Mouse (Mus musculus): ENCODE measurements around the gene Atxn7l2. TPM values are rescaled to one million over a fixed set of nuclear protein-coding genes. Genes with fewer than 3 reads are reported as not detected.

Atxn7l2 gene
- polyA plus RNA-seq, 1 experiment from 2014 or later = 4.3 TPM

- 82% methylated on average over 11 of the region's 11 CpGs for WGBS
- TF ChIP-seq EP300 (optimal IDR thresholded peaks at IDR 0.05) = no peak
- no peak for TF ChIP-seq CTCF (IDR thresholded peaks at IDR 0.05; ENCODE audit: low read depth)
- H3K27me3 ChIP-seq (ENCODE audit: control insufficient read depth, insufficient read depth, low read length) = no peaks in the 10 kb centered on the region
- no peak overlapping the region for H3K4me2 ChIP-seq (replicated peaks; ENCODE audit: low read depth)
- ATAC-seq (ENCODE audit: low FRiP score, low TSS enrichment) (no peak), DNase-seq (ENCODE audit: low spot score) (peak; percentile 16)
- peaks cover 8% of the 10 kb centered on the region; the same call in 1 of the 2 replicates for H3K4me1 ChIP-seq (replicated peaks; ENCODE audit: control insufficient read depth, insufficient read depth)
- no peaks in the 10 kb centered on the region; the same call in 1 of the 2 replicates for H3K36me3 ChIP-seq (ENCODE audit: control insufficient read depth, insufficient read depth, low read length)
- H3K9me3 ChIP-seq (ENCODE audit: control insufficient read depth, low read length) = no peaks in the 10 kb centered on the region
- H3K4me3 ChIP-seq (ENCODE audit: low read depth, low read length) = no peak overlapping the region
- no peak overlapping the region for H3K27ac ChIP-seq (replicated peaks)
- no peak overlapping the region for H3K9ac ChIP-seq (ENCODE audit: low read length)
Measured at GRCm38 (mm10) chr3:108204470-108204869, 6.3 kb downstream of the Atxn7l2 start.

GRCm38 (mm10) chr3:108203621-108204325 lies 7.0 kb downstream of the Atxn7l2 start:
- ATAC-seq (ENCODE audit: low FRiP score, low TSS enrichment) (no peak), DNase-seq (ENCODE audit: low spot score) (peak; percentile 87)
- Histone ChIP-seq H3K4me3 (ENCODE audit: low read depth, low read length) (no peak overlapping the region), H3K27me3 (ENCODE audit: control insufficient read depth, insufficient read depth, low read length) (no peaks in the 10 kb centered on the region), H3K4me2 (replicated peaks; ENCODE audit: low read depth) (no peak overlapping the region), H3K4me1 (replicated peaks; ENCODE audit: control insufficient read depth, insufficient read depth) (peaks cover 5% of the 10 kb centered on the region; the same call in 1 of the 2 replicates), H3K27ac (replicated peaks) (no peak overlapping the region), H3K9ac (ENCODE audit: low read length) (no peak overlapping the region), H3K36me3 (ENCODE audit: control insufficient read depth, insufficient read depth, low read length) (no peaks in the 10 kb centered on the region; the same call in 1 of the 2 replicates), H3K9me3 (ENCODE audit: control insufficient read depth, low read length) (no peaks in the 10 kb centered on the region)
- 82% methylated on average over 11 of the region's 11 CpGs for WGBS
- TF ChIP-seq EP300 (optimal IDR thresholded peaks at IDR 0.05) (no peak), CTCF (IDR thresholded peaks at IDR 0.05; ENCODE audit: low read depth) (peak; percentile 94)

GRCm38 (mm10) chr3:108203212-108203611 lies 7.5 kb downstream of the Atxn7l2 start:
- Histone ChIP-seq H3K9me3 (ENCODE audit: control insufficient read depth, low read length) (no peaks in the 10 kb centered on the region), H3K27me3 (ENCODE audit: control insufficient read depth, insufficient read depth, low read length) (no peaks in the 10 kb centered on the region), H3K4me3 (ENCODE audit: low read depth, low read length) (no peak overlapping the region), H3K4me1 (replicated peaks; ENCODE audit: control insufficient read depth, insufficient read depth) (peaks cover 5% of the 10 kb centered on the region; the same call in 1 of the 2 replicates), H3K27ac (replicated peaks) (no peak overlapping the region), H3K36me3 (ENCODE audit: control insufficient read depth, insufficient read depth, low read length) (no peaks in the 10 kb centered on the region; the same call in 1 of the 2 replicates), H3K4me2 (replicated peaks; ENCODE audit: low read depth) (no peak overlapping the region), H3K9ac (ENCODE audit: low read length) (no peak overlapping the region)
- WGBS = 90% methylated on average over 13 of the region's 13 CpGs
- no peak for ATAC-seq (ENCODE audit: low FRiP score, low TSS enrichment)
- TF ChIP-seq EP300 (optimal IDR thresholded peaks at IDR 0.05) (no peak), CTCF (IDR thresholded peaks at IDR 0.05; ENCODE audit: low read depth) (no peak)
- peak; percentile 14 for DNase-seq (ENCODE audit: low spot score)

GRCm38 (mm10) chr3:108202506-108202905 lies 8.2 kb downstream of the Atxn7l2 start:
- Histone ChIP-seq H3K4me1 (replicated peaks; ENCODE audit: control insufficient read depth, insufficient read depth) (peaks cover 5% of the 10 kb centered on the region; the same call in 1 of the 2 replicates), H3K27ac (replicated peaks) (0 out of 2 replicates have a peak overlapping the region, but pooled peaks have one; percentile 8)
- TF ChIP-seq EP300 (optimal IDR thresholded peaks at IDR 0.05) = no peak
- TF ChIP-seq CTCF (IDR thresholded peaks at IDR 0.05; ENCODE audit: low read depth) = no peak

GRCm38 (mm10) chr3:108200329-108201323 lies 10.1 kb downstream of the Atxn7l2 start, which contains the start of gene Cyb561d1:
TSS of gene Cyb561d1 (minus strand) at chr3:108201212.
- H3K9ac ChIP-seq (ENCODE audit: low read length) = peak within 1 kb of the TSS; percentile 74
- H3K4me3 ChIP-seq (ENCODE audit: low read depth, low read length) = peak within 1 kb of the TSS; percentile 71
- ATAC-seq (ENCODE audit: low FRiP score, low TSS enrichment) (peak; percentile 92), DNase-seq (ENCODE audit: low spot score) (peak; percentile 95)
- no peaks in the 10 kb centered on the region for H3K9me3 ChIP-seq (ENCODE audit: control insufficient read depth, low read length)
- no peaks in the 10 kb centered on the region; the same call in 1 of the 2 replicates for H3K36me3 ChIP-seq (ENCODE audit: control insufficient read depth, insufficient read depth, low read length)
- peaks cover 5% of the 10 kb centered on the region; the same call in 1 of the 2 replicates for H3K4me1 ChIP-seq (replicated peaks; ENCODE audit: control insufficient read depth, insufficient read depth)
- H3K27ac ChIP-seq (replicated peaks) = peak within 1 kb of the TSS; percentile 95
- H3K27me3 ChIP-seq (ENCODE audit: control insufficient read depth, insufficient read depth, low read length) = no peaks in the 10 kb centered on the region
- peak within 1 kb of the TSS; percentile 64 for H3K4me2 ChIP-seq (replicated peaks; ENCODE audit: low read depth)
- WGBS = 2% methylated on average over 44 of the region's 44 CpGs
- TF ChIP-seq CTCF (IDR thresholded peaks at IDR 0.05; ENCODE audit: low read depth) (peak; percentile 78), EP300 (optimal IDR thresholded peaks at IDR 0.05) (peak; percentile 71)

More at GRCm38 (mm10) chr3:108202506-108202905, 8.2 kb downstream of the Atxn7l2 start:
- no peak overlapping the region for H3K4me2 ChIP-seq (replicated peaks; ENCODE audit: low read depth)
- no peak overlapping the region for H3K9ac ChIP-seq (ENCODE audit: low read length)
- ATAC-seq (ENCODE audit: low FRiP score, low TSS enrichment) (no peak), DNase-seq (ENCODE audit: low spot score) (peak; percentile 40)
- no peaks in the 10 kb centered on the region for H3K27me3 ChIP-seq (ENCODE audit: control insufficient read depth, insufficient read depth, low read length)
- no peaks in the 10 kb centered on the region; the same call in 1 of the 2 replicates for H3K36me3 ChIP-seq (ENCODE audit: control insufficient read depth, insufficient read depth, low read length)
- H3K4me3 ChIP-seq (ENCODE audit: low read depth, low read length) = no peak overlapping the region
- no peaks in the 10 kb centered on the region for H3K9me3 ChIP-seq (ENCODE audit: control insufficient read depth, low read length)
